Mouse (Mus musculus): ENCODE measurements at regions not wholly inside any gene's neighbourhood (a gene's known extent, or its start where the extent isn't known, plus 50 kb on each side); places are given as distances from the start of the nearest gene placed in this dataset.
A peak's percentile ranks its signal among the peaks of the same experiment; 100 is the strongest.

DNA sequence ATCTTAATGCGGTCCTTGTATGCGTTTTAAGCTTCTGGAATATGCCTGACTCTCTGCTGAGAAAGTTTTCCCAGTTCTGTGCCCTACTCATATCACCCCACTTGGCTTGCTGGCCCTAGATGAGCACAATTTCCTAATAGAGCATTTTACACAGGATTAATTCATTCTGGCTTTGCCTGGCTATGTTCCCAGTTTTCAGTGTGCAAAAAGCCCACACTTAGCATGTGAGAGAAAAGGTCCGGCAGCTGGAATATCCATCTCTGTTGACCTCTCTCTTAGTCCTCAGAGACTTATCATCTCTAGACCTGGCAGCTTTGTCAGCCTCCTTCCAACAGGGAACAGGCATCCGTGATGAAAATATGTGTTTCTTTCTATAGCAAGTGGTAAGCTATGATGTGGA is 574.6 kb downstream of the Tmem182 start:
- Histone ChIP-seq H3K4me1 (replicated peaks) (peaks cover 14% of the 10 kb centered on the region), H3K9ac (no peak overlapping the region), H3K27me3 (no peaks in the 10 kb centered on the region), H3K4me3 (no peak overlapping the region), H3K27ac (no peak overlapping the region), H3K4me2 (no peak overlapping the region), H3K36me3 (no peaks in the 10 kb centered on the region), H3K9me3 (replicated peaks) (no peaks in the 10 kb centered on the region)
- WGBS: 45% methylated on average over 4 of the region's 4 CpGs
- no peak for ATAC-seq (replicated peaks; ENCODE audit: insufficient number of reproducible peaks, insufficient read depth, low FRiP score, low read depth)

DNA sequence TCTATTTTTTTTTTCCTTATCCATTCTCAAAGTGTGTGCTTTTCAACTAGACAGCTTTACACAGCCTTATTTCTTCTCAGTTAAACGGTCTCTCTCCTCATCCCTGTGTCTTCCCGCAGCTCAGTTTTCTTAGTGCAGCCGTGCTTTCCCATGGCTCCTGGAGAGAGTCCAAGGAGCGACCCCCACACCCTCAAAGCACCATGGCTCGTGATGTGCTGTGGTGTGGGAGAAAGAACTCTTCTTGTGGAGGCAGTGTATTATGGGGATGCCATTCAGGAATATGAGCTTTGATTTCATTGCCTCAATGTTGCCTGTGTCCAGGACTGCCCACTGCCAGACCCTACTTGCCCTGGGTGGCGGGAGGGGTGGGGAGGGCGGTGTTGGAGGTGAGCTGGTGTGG is 576.1 kb downstream of the Tmem182 start:
- no peak for ATAC-seq (replicated peaks; ENCODE audit: insufficient number of reproducible peaks, insufficient read depth, low FRiP score, low read depth)
- Histone ChIP-seq H3K9ac (no peak overlapping the region), H3K27me3 (no peaks in the 10 kb centered on the region), H3K9me3 (replicated peaks) (no peaks in the 10 kb centered on the region), H3K27ac (no peak overlapping the region), H3K36me3 (no peaks in the 10 kb centered on the region), H3K4me1 (replicated peaks) (peaks cover 14% of the 10 kb centered on the region), H3K4me2 (no peak overlapping the region), H3K4me3 (no peak overlapping the region)
- 67% methylated on average over 7 of the region's 7 CpGs for WGBS

DNA sequence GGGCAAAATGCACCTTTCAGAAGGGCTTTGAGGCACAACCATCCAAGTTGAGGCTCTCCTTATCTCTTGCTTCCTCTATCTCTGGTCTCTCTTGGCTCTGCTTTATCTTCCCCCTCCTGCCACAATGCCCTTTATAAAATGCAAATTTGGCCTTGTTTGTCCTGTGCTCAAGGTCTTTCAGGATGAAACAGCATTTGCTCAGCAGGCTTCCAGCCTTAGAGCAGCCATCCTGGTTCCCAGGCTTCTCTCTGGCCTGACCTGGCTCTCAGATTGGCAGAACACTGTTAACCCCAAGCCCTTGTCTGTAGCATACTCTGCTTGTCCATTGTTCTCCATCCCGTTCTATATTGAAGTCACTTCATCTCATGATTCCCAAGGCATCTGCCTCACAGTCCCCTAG is 579.3 kb downstream of the Tmem182 start:
- no peaks in the 10 kb centered on the region for H3K36me3 ChIP-seq
- H3K4me2 ChIP-seq: no peak overlapping the region
- ATAC-seq (replicated peaks; ENCODE audit: insufficient number of reproducible peaks, insufficient read depth, low FRiP score, low read depth): no peak
- WGBS: 41% methylated on average over 1 of the region's 1 CpGs
- no peak overlapping the region for H3K9ac ChIP-seq
- no peaks in the 10 kb centered on the region for H3K9me3 ChIP-seq (replicated peaks)
- H3K27ac ChIP-seq: no peak overlapping the region
- H3K4me1 ChIP-seq (replicated peaks): peaks cover 18% of the 10 kb centered on the region
- no peaks in the 10 kb centered on the region for H3K27me3 ChIP-seq
- H3K4me3 ChIP-seq: no peak overlapping the region

DNA sequence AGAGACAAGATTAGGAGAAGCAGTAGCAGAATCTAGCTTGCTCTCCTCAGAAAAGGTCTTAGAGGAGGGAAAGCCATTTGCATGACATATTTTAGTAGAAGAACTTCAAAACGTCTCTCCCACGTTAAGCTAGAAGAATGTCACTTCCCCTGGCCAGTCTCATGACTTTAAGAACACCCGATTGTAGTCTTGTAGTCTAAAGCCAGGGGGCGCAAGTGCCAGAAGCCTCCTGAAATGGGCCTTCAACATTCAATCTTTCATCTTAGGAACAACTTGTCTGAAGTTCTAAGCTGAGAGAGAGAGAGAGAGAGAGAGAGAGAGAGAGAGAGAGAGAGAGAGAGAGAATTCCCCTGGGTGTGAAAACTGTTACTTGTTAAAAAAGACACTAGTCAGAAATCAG is 581.0 kb downstream of the Tmem182 start:
- Histone ChIP-seq H3K27ac (no peak overlapping the region), H3K9me3 (replicated peaks) (no peaks in the 10 kb centered on the region), H3K4me1 (replicated peaks) (peaks cover 24% of the 10 kb centered on the region), H3K36me3 (no peaks in the 10 kb centered on the region), H3K4me3 (no peak overlapping the region), H3K27me3 (no peaks in the 10 kb centered on the region), H3K9ac (no peak overlapping the region), H3K4me2 (no peak overlapping the region)
- WGBS: 49% methylated on average over 4 of the region's 4 CpGs
- no peak for ATAC-seq (replicated peaks; ENCODE audit: insufficient number of reproducible peaks, insufficient read depth, low FRiP score, low read depth)

DNA sequence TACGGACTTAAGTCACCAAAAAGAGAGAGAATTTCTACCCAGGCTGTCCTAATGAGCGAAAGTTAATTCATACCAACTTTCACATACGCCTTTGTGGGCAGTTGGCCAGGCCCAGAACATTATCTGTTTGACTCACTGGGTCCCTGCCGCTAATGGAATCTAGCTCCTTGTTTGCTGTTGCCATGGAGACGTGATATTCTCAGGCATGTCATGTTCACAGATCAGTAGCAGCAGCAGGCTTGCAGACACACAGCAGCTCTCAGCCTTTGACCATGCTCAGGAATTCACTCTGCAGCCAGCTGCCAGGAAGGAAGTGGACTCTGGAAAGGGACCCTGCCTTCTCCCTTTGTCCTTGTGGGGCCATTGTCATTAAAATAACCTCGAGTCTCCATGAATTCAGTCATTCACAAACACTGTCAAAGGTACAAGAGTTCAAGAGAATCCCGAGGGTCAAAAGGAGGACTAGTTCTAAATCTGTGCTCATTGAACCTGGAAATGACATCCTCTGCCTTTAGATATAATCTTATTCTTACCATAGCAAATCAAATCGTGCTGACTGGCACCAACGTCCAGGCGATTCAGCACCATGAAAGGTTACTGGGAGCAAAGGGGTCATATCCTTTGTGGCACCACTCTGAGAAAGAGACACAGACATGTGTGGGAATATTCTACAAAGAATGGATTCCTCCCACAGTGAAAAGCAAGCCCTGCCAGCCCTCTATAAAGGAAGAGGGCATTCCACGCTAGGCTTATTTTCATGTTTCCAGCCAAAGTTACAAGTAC is 584.9 kb downstream of the Tmem182 start:
- Histone ChIP-seq H3K4me2 (peak overlapping the region; percentile 42), H3K4me3 (no peak overlapping the region), H3K9me3 (replicated peaks) (no peaks in the 10 kb centered on the region), H3K36me3 (no peaks in the 10 kb centered on the region), H3K27ac (peak overlapping the region; percentile 83), H3K4me1 (replicated peaks) (peaks cover 19% of the 10 kb centered on the region), H3K9ac (no peak overlapping the region), H3K27me3 (no peaks in the 10 kb centered on the region)
- whole genome bisulfite sequencing: 12% methylated on average over 11 of the region's 11 CpGs
- ATAC-seq (replicated peaks; ENCODE audit: insufficient number of reproducible peaks, insufficient read depth, low FRiP score, low read depth): peak; percentile 97

DNA sequence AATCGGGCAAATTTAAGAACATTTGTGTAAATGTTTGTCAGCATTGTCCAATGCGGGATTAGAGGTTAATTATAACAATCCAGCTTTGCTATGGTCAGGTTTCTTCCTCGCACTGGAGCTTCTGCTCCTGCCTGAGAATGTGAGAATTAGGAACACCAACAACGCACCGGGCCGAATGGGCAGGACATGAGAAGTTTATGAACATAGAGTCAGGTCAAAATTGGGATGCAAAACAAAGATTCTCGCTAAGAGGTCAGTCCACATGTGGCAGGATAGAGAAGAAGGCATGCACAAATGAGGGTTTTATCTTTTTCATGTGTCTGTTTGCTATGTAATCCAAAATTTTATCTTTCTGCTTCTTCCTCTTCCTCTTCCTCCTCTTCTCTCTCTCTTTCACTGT is 585.7 kb downstream of the Tmem182 start:
- no peak overlapping the region for H3K27ac ChIP-seq
- ATAC-seq (replicated peaks; ENCODE audit: insufficient number of reproducible peaks, insufficient read depth, low FRiP score, low read depth): no peak
- no peak overlapping the region for H3K4me2 ChIP-seq
- peaks cover 19% of the 10 kb centered on the region for H3K4me1 ChIP-seq (replicated peaks)
- H3K9me3 ChIP-seq (replicated peaks): no peaks in the 10 kb centered on the region
- WGBS: 84% methylated on average over 7 of the region's 7 CpGs
- H3K9ac ChIP-seq: no peak overlapping the region
- H3K36me3 ChIP-seq: no peaks in the 10 kb centered on the region
- H3K27me3 ChIP-seq: no peaks in the 10 kb centered on the region
- H3K4me3 ChIP-seq: no peak overlapping the region

DNA sequence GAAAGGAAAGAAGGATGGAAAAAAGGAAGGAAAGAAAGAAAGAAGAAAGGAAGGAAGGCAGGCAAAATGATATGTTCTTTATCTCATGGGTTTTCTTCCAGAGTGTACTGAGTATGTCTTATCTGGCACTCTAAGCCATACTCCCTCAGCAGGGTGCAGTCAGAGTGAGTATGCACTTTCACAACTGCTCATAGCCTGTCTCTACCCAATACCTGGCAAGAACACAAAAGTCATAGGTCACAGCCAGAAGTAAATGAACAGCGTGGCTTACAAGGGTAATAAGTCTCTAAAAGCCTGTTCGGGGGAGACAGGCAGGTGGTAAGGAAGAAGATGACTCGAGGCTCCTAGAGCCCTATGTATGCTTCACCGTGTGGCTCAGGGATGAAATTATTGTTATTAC is 587.9 kb downstream of the Tmem182 start:
- Histone ChIP-seq H3K36me3 (no peaks in the 10 kb centered on the region), H3K9ac (no peak overlapping the region), H3K4me2 (no peak overlapping the region), H3K27ac (no peak overlapping the region), H3K9me3 (replicated peaks) (no peaks in the 10 kb centered on the region), H3K4me1 (replicated peaks) (peaks cover 19% of the 10 kb centered on the region), H3K27me3 (no peaks in the 10 kb centered on the region), H3K4me3 (no peak overlapping the region)
- no peak for ATAC-seq (replicated peaks; ENCODE audit: insufficient number of reproducible peaks, insufficient read depth, low FRiP score, low read depth)
- WGBS: 71% methylated on average over 4 of the region's 4 CpGs

DNA sequence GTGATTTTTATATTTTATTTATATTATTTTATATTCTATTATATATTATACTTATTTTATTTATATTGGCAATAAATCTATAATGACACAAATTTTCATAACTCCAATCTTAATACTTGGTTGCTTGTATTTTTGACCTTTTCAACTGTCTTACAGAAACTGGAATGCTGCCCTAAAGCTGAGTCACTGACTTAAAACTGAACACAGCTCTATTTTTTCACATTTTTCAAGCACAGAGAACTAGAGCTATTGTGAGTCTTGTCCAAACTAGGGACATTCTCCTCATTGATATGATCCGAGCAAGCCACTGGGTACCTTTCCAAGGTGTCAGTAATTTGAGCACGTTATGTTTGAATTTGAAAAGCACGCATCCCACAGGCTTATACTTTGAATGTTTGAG is 589.7 kb downstream of the Tmem182 start:
- no peaks in the 10 kb centered on the region for H3K9me3 ChIP-seq (replicated peaks)
- peaks cover 10% of the 10 kb centered on the region for H3K4me1 ChIP-seq (replicated peaks)
- no peaks in the 10 kb centered on the region for H3K27me3 ChIP-seq
- H3K4me3 ChIP-seq: no peak overlapping the region
- no peak overlapping the region for H3K4me2 ChIP-seq
- no peak for ATAC-seq (replicated peaks; ENCODE audit: insufficient number of reproducible peaks, insufficient read depth, low FRiP score, low read depth)
- WGBS: 67% methylated on average over 3 of the region's 3 CpGs
- H3K36me3 ChIP-seq: no peaks in the 10 kb centered on the region
- H3K27ac ChIP-seq: no peak overlapping the region
- no peak overlapping the region for H3K9ac ChIP-seq

DNA sequence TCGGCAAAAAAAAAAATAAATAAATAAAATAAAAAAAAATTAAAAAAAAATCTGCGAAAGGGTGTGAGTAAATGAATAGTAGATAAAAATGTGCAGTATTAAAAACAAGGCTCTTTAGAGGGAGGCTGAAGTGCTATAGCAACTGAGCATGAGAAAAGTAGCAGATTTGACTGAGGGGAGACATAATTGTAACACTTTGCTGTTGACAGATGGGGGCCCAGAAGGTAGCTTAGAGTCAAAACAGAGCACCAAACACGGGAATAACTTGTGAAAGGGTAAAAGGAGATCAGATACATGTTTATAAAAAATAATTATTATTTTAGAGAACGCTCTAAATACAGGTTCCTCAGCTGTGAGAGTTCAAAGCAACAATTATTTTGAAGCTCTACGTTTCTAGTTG is 605.1 kb downstream of the Tmem182 start:
- Histone ChIP-seq H3K9me3 (replicated peaks) (no peaks in the 10 kb centered on the region), H3K4me1 (replicated peaks) (no peaks in the 10 kb centered on the region), H3K27ac (no peak overlapping the region), H3K9ac (no peak overlapping the region), H3K4me2 (no peak overlapping the region), H3K27me3 (no peaks in the 10 kb centered on the region), H3K4me3 (no peak overlapping the region), H3K36me3 (no peaks in the 10 kb centered on the region)
- WGBS: 73% methylated on average over 5 of the region's 5 CpGs
- no peak for ATAC-seq (replicated peaks; ENCODE audit: insufficient number of reproducible peaks, insufficient read depth, low FRiP score, low read depth)

DNA sequence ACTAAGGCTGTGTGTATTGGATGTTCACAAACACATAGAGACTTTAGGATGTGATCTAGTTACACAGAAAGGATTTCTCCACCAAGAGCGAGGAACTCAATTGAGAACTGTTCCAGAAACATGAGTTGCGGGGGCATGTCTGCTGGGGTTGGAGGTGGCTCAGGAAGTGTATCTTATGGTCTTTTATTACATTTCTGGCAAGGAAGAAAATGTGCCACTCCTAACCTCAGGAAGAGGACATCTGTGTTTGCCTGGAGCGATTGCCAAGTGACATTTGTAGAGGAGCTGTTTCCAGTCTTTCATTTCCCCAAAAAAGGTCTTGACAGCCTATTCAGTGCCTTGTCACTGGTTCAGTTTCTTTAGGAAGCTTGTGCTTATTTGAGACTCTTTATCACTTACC is 606.2 kb downstream of the Tmem182 start:
- H3K4me3 ChIP-seq: no peak overlapping the region
- H3K9me3 ChIP-seq (replicated peaks): no peaks in the 10 kb centered on the region
- ATAC-seq (replicated peaks; ENCODE audit: insufficient number of reproducible peaks, insufficient read depth, low FRiP score, low read depth): no peak
- H3K36me3 ChIP-seq: no peaks in the 10 kb centered on the region
- WGBS: 74% methylated on average over 3 of the region's 3 CpGs
- no peaks in the 10 kb centered on the region for H3K27me3 ChIP-seq
- H3K4me1 ChIP-seq (replicated peaks): no peaks in the 10 kb centered on the region
- no peak overlapping the region for H3K9ac ChIP-seq
- no peak overlapping the region for H3K4me2 ChIP-seq
- H3K27ac ChIP-seq: no peak overlapping the region

DNA sequence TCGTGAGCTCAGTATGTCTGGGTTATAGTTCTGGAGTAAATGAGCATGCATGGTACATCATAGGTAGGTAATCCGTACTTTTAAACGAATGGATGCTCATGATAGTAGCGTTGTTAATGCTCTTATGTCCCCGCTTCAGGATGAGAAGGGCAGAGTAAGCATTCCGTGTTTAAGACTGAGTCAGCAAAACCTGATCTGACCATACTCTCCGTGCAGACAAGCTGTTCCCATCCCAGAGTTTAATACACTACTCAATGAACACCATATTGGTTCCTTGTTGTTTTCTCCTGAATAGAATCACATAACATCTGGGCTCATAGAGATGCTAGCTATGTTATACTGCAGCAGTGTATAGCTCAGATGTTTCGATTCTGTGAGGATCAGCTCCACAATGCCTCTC is 606.7 kb downstream of the Tmem182 start:
- WGBS: 84% methylated on average over 8 of the region's 8 CpGs
- no peak overlapping the region for H3K27ac ChIP-seq
- no peaks in the 10 kb centered on the region for H3K9me3 ChIP-seq (replicated peaks)
- H3K4me3 ChIP-seq: no peak overlapping the region
- H3K36me3 ChIP-seq: no peaks in the 10 kb centered on the region
- ATAC-seq (replicated peaks; ENCODE audit: insufficient number of reproducible peaks, insufficient read depth, low FRiP score, low read depth): no peak
- H3K27me3 ChIP-seq: no peaks in the 10 kb centered on the region
- no peak overlapping the region for H3K4me2 ChIP-seq
- H3K4me1 ChIP-seq (replicated peaks): no peaks in the 10 kb centered on the region
- H3K9ac ChIP-seq: no peak overlapping the region

DNA sequence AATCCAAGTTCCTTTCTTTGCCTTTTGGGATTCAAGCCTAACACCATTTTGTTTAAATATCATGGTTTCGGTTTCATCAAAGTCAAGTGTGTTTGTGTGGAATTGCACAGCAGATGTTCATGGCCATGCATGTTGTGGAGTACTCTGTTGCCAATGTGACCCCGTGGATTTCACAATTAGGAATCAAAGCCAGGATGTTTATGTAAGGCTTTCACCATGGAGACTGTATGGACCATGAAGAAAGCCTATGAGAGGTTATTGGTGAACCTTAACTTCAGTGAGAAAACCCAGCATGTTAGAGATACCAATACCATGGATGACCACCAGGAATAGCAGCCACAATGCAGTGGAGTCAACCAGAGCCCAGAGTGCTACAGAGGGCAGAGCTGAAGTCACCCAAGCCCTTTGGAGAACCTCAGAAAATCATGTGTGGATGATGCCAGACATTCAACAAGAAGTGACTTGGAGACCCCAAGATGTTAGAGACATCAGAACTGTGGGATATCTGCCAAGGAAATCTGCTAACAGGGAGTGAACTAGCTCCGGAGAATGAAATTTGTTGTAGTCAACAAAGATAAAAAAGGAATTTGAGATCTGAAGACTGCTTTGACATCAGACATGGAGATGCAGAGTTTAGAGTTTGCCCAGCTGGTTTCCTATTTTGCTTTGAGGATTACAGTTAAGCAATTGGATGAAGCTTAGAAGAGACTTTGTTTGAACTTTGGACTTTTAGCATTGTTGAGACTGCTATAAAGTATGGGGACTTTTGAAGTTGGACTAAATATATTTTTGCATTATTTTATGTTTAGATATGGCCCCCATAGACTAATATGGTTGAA is 615.3 kb downstream of the Tmem182 start:
- Histone ChIP-seq H3K36me3 (no peaks in the 10 kb centered on the region), H3K27ac (no peak overlapping the region), H3K9me3 (replicated peaks) (no peaks in the 10 kb centered on the region), H3K4me3 (no peak overlapping the region), H3K4me2 (no peak overlapping the region), H3K27me3 (no peaks in the 10 kb centered on the region), H3K9ac (no peak overlapping the region), H3K4me1 (replicated peaks) (no peaks in the 10 kb centered on the region)
- ATAC-seq (replicated peaks; ENCODE audit: insufficient number of reproducible peaks, insufficient read depth, low FRiP score, low read depth): no peak
- WGBS: 71% methylated on average over 3 of the region's 3 CpGs
